Mouse (Mus musculus): Measurements from ENCODE around the gene Trib3.

The Trib3 gene

DNA sequence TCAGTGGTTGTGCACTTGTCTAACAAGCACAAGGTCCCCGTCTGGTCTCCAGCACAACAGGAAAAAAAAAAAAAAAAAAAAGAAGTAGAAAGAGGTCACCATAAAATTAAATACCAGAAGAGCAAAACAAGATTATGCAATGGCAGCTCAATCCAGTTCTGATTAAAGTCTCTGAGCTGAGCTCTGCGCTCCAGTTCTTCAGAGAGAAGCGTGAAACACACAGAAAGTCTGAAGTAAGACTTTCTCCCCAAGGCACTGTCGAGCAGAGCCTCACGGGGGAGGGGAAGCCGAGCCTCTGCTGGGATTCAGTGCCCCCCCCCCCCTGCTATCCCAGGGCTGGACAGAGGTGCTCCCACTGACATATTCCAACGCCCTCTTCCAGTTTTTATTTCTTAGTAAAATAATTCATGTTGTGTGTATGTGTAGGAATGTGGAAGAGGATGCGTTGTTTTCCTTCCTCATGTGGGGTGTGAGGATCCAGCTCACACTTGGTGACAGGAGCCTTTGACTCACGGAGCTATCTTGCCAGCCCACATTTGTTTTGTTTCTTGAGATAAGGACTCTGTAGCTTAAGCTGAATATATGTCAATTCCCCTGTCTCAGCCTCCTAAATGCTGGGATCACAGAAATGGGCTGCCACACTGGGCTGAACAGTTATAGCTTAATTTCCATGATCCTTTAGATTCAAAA lies 3.1 kb upstream of the Trib3 start:
- DNase-seq (ENCODE audit: low read depth, low spot score): no peak

DNA sequence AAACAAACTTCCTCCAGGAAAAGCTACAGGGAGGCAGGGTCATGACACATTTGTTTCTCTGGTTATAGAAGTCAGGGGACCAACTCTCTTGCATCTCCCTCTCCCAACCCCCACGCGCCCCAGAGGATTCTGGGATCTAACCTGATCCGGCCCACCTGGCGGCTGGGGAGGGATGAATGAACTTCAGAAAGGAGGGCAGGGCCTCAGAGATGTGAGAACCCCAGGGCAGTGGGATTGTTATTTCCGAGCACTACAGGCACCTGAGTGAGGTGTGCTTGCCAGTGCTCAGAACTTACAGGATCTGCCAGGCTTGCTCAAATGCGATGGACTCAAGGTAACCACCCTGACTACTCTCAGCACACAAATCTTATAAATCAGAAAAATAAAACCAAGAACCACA lies 1.6 kb upstream of the Trib3 start:
- no peak for DNase-seq (ENCODE audit: low read depth, low spot score)

DNA sequence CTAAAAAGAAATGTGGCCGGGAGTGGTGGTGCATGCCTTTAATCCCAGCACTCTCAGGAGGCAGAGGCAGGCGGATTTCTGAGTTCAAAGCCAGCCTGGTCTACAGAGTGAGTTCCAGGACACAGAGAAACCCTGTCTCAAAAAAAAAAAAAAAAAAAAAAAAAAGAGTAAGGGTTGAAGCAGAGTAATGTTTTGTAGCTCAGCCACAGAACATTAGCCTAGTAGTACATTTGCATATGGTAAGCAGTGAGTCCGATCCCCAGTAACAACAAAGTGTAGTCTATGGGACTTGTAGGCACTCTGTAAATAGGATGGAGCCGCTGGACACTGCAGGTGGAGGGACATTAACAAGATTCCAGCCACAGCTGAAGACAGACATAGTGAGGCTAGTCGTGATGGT lies 1.1 kb upstream of the Trib3 start:
- no peak for DNase-seq (ENCODE audit: low read depth, low spot score)

DNA sequence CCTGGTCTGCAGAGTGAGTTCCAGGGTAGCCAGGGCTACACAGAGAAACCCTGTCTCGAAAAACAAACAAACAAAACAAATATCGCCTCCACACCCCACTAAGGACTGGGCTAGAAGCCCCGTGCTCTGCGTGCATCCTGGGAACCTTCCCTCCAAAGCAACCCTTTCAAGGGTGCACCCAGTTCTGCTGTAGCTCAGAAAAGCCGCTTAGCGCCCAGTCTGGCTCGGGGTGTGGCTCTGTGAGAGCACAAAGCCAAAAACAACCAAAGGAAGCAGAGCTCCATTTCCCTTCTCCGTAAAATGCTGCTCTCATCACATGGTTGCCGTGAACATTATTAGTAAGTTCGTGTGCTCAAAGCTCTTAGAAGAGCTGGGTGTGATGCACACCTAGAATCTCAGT lies 529 bp upstream of the Trib3 start:
- DNase-seq (ENCODE audit: low read depth, low spot score): no peak

DNA sequence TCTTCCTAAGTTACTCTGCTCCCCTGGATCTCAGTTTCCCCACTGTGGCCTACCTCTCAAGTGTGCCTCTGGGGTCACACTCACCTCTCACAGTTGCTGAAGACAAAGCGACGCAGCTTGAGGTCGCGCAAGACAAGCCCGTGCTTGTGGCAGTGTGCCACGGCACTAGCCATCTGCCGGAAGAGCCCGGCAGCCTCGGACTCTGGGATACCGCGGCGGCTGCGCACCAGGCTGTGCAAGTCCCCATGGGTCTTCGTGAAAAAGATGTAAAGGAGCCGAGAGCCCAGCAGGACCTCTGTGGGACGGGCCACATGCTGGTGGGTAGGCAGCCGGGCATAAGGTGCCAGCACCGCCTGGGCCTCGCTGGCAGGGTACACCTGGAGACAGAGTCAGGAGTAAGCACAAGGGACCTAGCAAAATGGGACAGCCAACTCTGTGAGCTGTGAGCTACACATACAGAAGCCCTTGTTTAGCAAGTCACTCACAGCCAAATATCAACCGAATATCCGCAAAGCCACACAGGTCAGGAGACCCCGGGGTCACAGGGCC lies 4.1 kb downstream of the Trib3 start:
- DNase-seq (ENCODE audit: low read depth, low spot score): no peak

DNA sequence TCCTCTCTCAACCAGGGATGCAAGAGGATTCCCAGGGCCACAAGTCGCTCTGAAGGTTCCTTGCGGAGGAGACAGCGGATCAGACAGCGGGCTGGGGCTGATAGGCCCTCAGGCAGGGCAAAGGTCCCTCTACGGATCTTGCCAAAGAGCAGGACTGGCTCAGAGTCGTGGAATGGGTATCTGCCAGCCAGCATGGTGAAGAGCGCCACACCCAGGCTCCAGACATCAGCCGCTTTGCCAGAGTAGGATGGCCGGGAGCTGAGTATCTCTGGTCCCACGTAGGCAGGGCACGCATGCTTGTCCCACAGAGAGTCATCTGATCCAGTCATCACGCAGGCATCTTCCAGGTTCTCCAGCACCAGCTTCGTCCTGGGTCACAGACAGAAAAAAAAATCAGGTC lies 5.5 kb downstream of the Trib3 start:
- no peak for DNase-seq (ENCODE audit: low read depth, low spot score)

DNA sequence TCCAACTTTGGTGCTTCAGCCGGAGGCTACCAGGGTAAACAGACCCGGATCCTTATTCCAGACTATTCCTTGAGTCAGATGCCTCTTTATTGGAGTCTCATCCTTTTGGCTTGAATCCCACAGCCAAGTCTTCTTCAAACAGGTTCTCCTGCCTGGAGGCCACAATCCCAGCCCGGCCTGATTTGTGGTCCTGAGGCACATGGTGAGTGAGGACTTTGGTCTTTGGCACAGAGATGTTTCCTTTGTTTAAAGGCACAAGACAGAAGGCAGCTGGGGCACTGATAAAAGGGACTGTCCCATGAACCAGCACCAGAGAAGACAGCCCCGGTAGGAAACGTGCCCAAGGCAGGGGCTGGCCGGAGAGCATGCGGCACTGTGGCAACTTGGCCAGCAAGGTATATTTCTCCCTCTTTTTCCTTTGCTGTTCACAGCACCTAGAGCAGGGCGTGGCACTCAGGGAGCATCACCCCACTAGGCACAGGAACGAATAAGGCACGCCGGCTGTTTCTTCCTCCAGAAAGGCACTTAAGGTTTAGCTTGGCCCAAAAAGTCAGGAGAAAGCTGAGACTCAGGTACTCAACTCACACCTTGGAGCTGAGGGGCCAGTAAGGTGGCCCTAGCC lies 6.1 kb downstream of the Trib3 start:
- no peak for DNase-seq (ENCODE audit: low read depth, low spot score)

DNA sequence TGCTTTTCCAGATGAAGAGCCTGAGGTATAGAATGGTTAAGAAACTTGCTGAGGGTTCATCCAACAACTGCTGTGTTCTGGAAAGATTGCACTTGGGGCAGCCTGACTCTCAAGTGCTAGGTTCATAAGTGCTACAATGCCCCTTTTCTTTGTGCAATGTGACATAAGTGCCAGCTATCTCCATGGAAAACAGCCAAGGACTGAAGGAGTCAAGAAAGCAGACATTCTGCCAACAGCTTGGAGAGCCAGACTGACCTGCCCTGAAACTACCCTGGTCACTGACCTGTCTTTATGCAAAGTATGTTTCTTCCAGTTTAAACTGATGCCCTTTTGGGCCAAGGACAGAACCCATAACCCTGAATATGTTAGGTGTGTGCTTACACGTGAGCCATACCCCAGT lies 7.0 kb downstream of the Trib3 start:
- no peak for DNase-seq (ENCODE audit: low read depth, low spot score)

DNA sequence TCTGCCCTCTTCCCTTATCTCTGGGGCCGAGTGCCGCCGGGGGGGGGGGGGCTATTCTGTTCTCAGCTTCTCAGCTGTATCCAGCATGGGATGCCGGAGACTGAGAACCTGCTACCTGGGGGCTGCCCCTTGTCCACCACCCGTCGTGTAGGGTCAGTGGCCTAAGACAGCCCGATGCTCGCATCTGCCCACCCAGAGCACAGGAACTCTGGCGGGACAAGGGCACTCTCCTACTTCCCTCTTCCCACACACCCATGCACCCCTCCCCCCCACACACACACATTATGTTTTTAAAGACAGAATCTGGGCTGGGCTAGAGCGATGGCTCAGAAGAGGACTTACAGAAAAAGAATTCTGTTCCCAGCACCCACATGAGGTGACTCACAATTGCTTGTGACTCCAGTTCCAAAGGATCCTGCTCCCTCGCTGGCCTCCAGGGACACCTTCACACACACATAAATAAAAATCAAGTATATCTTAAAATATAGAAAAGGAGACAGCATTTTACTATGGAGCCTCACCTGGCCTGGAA lies 8.5 kb downstream of the Trib3 start:
- no peak for DNase-seq (ENCODE audit: low read depth, low spot score)

DNA sequence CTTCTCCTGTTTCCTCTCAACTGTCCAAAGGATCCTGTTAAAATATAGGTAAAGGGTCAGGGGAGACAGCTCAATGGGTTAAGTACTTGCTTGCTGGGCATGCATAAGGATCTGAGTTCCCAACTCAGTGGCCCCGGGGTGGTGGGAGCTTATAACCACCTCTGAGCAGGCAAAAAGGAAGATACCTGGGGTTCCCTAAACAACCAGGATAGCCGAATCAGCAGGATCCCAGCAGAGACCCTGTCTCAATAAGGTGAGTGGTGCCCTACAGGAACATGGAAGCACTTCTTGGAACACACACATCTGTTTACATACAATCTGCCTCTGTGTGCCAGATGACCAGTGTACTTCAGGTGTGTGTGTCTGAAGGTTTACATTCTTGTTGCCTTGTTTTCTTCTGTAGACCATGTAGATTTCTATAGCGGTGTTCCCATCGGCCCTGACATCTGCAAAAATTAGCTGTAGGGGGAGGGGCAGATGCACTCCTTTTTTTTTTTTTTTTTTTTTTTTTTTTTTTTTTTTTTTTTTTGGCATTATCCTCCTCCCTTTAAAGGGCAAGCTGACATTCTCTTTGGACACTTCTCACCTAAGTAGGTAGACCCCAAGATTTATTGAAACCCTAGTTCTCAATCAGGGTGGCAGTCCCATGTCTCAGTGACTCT lies 10.4 kb downstream of the Trib3 start:
- DNase-seq (ENCODE audit: low read depth, low spot score): no peak

DNA sequence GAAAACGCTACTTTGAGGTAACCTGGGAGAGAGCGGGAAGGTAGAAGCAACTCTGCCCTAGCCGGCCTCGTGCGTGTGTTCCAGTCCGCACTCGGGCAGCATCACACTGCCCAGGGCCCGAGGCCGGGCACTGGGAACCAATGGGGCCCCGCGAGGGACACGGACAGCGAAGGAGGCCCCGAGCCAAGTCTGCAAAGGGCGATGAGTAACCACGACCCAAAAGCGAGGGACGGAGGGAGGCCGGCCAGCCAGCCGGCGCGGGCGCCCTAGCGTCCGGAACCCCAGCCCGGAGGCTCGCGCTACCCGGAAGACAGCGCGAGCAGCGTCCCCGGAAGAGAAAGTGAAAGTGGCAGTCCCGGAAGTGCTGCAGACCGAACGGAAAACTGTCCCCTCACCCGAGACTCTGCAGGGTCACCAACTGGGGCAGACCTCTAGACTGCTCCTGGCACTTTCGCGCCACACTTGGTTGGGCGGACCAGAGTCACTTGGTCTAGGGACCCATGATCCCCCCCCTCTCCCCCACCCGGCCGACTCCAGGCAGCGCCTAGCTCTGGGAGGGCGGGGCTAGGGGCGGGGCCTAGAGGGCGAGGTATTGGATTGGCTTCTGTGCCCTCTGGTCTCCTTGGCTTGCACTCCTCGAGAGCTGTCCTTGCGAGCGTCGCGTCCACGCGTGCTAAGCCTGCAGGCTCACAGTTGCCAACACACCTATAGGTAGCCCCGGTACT lies 11.6 kb downstream of the Trib3 start, which contains the start of gene Rbck1:
Gene Rbck1, minus strand, starts transcription at position 553 of the 725 bp plus-strand sequence.
- peak; percentile 78 for DNase-seq (ENCODE audit: low read depth, low spot score)

DNA sequence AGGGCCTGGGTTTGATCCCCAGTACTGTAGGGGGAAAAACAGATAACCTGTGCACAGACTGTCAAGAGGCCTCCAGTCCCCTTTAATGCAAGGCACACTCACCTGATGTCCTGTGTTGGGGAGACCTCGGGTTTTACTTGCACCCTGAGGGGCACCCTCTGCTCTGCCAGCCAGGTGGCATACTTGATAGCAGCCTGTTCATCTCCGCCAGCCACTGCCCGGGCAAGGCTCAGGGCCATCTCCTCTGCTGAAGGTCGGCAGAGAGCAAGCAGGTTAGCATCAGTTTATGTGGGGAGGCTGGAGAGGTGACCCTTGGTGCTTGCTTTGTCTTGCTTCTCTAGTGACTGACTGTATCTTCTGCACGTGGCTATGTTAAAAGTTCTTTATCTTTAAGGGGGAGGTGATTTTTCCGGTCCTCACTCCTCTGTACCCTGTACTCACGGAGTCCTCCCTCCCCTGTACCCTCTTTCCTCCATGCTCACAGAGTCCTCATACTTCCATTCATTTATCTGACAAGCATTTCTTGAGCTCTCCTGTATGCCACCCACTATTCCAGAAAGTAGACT lies 12.9 kb downstream of the Trib3 start:
- DNase-seq (ENCODE audit: low read depth, low spot score): no peak

DNA sequence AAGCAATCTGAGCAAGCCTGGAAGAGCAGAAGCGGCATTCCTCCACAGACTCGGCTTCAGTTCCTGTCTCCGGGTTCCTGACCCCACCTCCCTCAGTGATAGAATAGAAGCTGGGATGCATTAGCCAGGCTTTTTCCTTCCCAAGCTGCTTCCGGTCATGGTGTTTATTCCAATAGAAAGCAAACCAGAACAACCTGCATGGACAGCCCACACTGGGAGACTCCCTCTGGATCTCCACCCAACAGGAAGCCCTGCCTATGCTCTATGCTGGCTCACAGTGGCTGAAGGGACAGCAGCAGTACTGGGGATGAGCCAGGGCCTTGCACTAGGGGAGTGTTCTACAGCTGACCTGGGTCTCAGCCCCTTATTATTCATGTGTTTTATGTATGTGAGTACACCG lies 15.9 kb downstream of the Trib3 start:
- no peak for DNase-seq (ENCODE audit: low read depth, low spot score)

DNA sequence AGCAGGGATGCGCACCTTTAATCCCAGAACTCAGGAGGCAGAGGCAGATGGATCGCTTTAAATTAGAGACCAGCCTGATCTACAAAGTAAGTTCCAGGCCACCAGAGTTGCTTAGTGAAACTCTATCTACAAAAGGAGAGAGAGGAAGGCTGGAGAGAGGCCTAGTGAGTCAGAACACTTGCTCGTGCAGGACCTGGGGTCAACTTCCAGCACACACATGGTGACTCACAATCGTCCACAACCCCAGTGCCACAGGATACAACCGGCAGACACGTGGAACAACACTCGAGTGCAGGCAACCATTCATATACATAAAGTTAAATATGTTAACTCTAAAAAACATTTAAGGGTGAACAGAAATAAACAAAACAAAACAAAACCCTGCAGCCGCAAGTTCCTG lies 17.2 kb downstream of the Trib3 start:
- DNase-seq (ENCODE audit: low read depth, low spot score): no peak

DNA sequence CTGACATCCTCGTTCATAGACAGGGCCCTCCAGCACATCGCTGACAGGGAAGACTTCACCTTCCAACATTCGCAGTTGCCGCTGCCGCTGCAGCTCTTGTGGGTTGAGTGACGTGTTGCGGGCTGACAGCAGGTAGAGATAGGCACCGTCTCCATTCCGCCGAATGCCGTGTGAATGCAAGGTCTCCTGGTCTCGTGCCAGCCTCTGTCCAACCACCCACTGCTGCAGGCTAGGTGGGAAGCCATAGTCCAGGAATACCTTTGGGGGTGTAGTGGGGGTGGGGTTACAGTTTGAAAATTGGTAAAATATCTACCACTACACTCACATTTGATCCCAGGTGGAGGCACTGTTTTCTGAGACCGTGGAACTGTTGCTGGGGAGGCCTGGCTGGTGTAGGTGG lies 17.7 kb downstream of the Trib3 start:
- no peak for DNase-seq (ENCODE audit: low read depth, low spot score)

DNA sequence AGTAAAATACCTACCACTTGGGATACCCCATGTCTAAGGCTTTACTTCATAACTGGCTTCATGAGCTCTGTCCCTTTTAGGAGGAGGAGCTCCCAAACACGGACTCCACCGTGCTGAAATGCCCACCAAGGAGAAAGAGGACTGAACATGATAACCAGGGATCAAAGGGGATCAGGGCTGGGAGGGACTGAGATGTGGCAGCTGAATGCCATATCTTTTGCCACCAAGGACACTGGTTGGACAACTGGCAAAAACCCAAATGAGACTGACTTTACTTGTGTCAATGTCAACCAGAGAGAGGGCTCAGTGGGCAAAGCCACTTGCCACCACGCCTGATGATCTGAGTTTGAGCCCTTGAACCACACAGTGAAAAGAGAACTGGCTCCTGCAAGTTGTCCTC lies 19.0 kb downstream of the Trib3 start:
- DNase-seq (ENCODE audit: low read depth, low spot score): no peak

DNA sequence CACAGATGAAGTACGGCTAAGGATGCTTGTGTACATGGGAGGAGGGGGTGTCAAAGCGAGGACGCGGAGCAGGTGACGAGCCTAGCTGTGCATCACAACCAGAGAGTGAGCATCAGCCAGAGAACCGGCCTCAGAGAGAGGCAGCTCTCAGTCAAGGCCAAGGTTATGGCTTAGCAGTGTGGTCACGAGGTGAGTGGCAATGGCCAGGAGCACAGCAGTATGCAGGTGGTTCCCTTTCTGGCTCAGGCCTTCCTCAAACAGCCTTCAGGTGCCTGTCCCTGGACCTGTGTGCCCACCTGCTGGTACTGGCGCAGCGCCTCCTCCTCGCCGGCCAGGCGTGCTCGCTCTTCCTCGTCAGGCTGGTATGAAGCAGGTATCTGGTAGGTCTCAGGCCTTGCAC lies 19.9 kb downstream of the Trib3 start:
- no peak for DNase-seq (ENCODE audit: low read depth, low spot score)

DNA sequence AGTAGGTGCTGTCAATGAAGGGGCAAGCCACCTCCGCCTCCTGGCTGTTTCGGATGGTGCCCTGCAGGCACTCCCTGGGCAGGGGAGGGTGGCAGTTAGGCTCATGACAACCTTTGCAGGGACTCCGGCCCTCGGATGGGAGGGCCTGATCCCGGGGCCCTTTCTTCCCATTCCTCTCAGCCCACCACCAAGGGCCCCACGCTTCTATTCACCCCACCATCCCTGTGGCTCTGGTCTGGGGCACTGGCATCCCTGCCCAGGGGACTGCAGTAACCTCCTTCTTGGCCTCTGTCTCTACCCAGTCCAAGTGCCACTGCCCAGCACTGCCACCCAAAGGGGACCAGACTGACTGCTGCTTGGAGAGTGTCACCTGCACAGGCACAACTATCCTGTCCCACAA lies 21.6 kb downstream of the Trib3 start:
- DNase-seq (ENCODE audit: low read depth, low spot score): no peak

DNA sequence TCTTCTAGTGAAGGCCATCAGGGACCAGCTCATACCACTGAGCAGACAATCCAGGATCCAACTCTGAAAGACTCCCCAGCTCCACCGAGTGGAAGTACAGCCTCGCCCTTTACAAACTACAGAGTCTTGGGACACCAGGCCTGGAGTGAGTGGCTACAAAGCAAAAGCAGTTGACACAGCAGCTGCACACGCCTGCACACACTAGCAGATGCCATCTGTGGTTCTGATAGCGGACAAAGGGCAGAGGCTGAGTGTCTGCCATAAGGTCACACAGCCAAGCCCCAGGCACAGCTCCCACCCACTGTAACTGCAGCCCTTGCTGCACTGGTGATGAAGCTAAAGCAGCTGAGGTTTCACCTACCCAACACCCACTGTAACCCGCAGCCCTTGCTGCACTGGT lies 22.3 kb downstream of the Trib3 start:
- no peak for DNase-seq (ENCODE audit: low read depth, low spot score)

DNA sequence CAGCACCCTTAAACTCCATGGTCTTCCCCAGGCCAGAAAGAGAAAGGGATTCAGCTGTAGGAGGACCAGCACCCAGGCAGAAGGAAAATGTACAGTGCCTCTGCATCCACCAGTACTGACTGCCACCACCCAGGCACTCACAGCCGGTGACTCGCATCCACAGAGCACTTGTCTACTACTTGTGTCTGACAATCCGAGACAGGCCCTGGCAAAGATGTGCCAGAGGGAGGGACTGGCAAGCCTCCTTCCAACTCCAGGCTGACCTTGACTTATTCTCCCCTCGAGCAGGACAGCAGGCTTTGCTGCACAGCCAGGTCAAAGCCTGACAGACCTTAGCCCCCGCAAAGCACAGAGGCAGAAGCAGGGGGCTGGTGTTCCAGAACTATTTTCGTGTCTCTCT lies 26.8 kb downstream of the Trib3 start:
- no peak for DNase-seq (ENCODE audit: low read depth, low spot score)

DNA sequence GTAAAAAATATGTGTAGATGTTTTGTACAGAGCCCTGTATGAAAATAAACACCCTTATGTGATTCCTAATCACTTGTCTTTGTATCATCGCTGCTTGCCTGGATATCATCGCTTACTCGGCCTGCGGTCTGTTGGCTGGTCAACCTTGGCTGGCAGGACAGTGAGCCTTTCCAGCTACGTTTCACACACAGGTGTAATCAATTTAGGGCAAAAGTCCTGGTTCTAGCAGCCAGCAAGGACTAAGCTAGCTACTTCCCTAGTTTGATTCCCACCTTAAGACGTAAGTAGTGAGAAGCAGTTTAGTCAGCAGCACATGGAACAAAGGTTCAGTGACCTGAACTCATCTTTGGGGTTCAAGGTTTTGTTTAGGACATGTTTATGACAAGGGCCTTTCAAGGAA lies 29.9 kb downstream of the Trib3 start:
- DNase-seq (ENCODE audit: low read depth, low spot score): no peak

DNA sequence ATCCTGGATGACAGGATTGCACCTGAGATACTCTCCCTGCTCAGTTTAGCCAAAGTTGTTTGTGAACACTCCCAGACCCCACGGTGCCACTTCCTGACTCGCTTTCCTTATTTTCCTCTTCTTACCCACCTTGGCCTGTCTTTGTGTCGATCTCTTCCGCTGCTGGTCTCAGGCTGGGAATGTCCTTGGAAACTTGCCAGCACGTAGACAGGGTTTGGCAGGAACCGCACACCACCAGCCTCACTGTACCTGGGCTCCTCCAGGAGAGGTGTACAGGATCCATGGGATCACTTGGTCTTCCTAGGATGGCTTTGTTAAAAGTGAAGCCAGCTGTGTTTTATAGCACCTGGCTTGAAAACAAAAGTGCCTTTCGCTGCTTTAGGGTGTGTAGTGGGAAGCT lies 30.8 kb downstream of the Trib3 start:
- DNase-seq (ENCODE audit: low read depth, low spot score): no peak

All from brain, embryonic 18.5 days (tissue).